Mouse (Mus musculus): ENCODE results near the gene Tecpr2.

DNA sequence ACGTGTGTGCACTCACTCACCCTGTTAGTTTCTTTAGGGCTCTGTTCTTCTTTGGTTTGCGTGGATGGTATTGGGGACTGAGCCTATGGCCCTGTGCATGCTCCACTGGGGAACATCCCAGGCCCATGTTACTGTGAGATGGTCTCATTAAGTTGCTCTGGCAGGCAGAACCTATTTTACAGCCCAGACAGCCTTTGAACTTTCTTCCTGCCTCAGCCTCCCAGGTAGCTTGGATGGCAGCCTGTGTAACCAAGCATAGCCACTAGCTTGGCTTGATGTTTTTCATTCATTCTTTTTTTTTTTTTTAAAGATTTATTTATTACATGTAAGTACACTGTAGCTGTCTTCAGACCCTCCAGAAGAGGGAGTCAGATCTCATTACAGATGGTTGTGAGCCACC lies 3.8 kb upstream of the Tecpr2 start:
- TF ChIP-seq CTCF (IDR thresholded peaks at IDR 0.05; ENCODE audit: extremely low read depth, insufficient read depth, low read length) (no peak), POLR2A (IDR thresholded peaks at IDR 0.05; ENCODE audit: extremely low read depth, insufficient read depth, low read length) (no peak)

Data from cortical plate, adult 2 months (tissue).